Mouse (Mus musculus): ENCODE data around the gene Slc38a6.

GRCm38 (mm10) chr12:73361201-73361600, 74.6 kb downstream of the Slc38a6 start:
- TF ChIP-seq CTCF (IDR thresholded peaks at IDR 0.05; ENCODE audit: borderline replicate concordance, insufficient read depth, low read length), result no peak
- TF ChIP-seq POLR2A (IDR thresholded peaks at IDR 0.05; ENCODE audit: low read depth, low read length), result no peak

Measured in embryonic fibroblast, embryonic 13.5 days (primary cell).